Mouse (Mus musculus): ENCODE results near the gene Myh7b. TPM values are rescaled to one million over a fixed set of nuclear protein-coding genes. Genes with fewer than 3 reads are reported as not detected.
"Not testable (repeated sequence)": the region's sequence is repeated elsewhere in the genome, so short reads cannot be mapped to it uniquely, and the experiment has no call there.

The Myh7b gene
- total RNA-seq, 2 experiments from 2014 or later, result 2.7 to 3.7 TPM

DNA sequence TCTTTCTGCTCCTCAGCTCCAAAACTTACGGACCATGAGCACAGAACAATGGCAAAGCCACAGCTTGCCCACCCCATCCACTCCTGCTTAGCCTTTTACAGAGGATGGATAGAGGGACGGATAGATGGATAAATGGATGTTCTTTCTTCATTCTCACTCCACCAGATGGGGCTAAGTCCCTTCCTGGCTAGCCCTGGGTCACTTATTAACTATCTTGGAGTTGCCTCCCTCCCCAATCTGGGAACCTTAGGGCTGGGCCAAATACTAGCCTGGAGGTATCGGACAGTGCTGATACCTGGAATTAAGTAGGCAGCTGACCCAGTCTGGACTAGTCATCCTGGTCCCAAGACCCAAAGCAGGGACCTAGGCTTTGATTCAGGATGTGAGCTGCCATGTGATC is 7.3 kb upstream of the Myh7b start:
- DNase-seq (ENCODE audit: extremely low spot score in 1 of 2, low spot score in 1 of 2), result no peak

DNA sequence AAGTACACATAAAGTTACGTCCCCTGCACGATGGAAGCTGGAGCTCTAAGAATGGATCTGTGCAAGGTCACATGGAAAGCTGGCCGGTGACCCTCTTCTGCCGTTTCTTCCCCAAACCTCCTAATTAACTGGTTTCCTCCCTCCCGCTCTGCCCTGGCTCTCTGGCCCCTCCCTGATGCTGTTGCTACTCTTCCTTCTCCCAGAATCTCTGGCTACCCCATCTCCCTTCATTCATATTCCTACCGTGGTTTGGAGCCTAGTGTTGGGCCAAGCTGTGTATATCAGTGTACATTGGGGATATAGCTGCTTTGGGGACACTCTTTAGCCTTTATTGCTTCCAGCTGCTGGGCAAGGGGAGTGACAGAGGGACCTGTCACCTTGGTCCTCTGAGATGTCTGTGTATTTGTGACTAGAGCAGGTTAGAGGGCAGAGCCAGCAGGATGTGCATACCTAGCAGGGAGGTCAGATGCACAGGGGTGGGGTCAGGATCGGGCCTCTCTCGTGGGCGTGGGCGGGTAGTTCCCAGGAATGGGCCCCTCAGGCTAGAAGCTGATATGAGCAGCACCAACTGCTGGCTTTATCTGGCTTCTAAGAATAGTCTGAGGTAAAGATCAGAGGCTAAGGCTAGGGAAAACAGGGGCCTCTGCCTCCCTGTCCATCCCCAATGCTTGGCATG is 6.3 kb upstream of the Myh7b start:
- DNase-seq (ENCODE audit: extremely low spot score in 1 of 2, low spot score in 1 of 2), result no peak

DNA sequence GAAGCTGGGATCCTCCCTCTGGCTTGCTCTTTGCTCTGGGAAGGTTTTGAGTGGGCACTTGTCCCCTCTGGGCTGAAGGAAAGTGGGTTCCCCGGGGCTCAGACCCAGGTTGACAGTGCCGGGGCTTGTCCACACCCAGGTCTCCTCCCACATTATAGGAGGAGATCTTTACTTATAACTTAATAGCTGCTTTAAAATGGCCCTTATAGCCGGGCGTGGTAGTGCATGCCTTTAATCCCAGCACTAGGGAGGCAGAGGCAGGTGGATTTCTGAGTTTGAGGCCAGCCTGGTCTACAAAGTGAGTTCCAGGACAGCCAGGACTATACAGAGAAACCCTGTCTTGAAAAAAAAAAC is 5.8 kb upstream of the Myh7b start:
- DNase-seq (ENCODE audit: extremely low spot score in 1 of 2, low spot score in 1 of 2), result not testable (repeated sequence)

DNA sequence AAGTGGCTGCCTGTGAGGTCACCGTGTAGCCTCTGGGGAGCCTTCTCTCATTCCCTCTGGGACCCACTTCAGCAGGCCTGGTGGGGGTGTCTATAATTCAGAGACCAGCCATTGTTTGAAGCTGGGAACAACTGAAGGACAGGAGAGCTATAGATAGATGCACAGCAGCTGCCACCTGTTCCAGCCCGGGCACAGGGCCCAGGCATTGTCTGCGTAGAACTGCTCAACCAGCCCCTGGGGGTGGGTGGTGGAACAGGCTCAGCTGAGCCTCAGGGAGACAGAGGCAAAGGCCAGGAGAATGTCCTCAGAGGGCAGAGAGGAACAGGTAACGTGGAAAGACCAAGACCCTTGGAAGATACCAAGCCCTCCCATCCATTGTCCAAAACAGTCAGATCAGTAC is 4.7 kb upstream of the Myh7b start:
- DNase-seq (ENCODE audit: extremely low spot score in 1 of 2, low spot score in 1 of 2), result peak; percentile 40 to 54

DNA sequence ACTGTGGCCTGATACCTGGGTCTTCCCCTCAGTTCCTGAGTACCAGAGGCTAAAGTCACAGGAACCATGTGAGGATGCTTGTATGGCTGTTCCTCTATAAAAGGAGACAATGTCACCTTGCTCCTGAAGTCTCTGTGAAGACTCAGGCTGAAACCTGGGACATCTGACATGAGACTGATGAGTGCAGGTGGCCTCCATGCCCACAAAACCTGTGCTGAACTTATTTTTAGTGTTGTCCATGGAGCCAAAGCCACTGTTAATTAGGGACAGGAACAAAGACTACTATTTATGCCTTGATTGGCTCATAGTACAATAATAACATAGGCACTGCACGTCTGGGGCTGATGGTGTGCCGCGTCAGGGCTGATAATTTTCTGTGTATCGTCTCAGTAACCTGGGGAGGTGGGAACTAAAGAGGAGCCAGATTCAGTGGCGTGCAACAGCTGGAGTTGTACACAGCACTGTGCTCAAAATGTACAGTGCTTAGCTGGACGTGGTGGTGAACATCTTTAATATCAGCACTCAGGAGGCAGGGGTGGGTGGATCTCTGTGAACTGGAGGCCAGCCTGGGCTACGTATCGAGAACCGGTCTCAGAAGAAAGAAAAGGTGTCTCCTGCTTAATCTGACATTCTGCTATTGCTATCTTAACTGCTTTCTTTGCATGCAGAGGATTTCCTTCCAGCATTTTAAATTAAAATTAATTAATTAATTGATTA is 980 bp downstream of the Myh7b start:
- DNase-seq (ENCODE audit: extremely low spot score in 1 of 2, low spot score in 1 of 2), result no peak

DNA sequence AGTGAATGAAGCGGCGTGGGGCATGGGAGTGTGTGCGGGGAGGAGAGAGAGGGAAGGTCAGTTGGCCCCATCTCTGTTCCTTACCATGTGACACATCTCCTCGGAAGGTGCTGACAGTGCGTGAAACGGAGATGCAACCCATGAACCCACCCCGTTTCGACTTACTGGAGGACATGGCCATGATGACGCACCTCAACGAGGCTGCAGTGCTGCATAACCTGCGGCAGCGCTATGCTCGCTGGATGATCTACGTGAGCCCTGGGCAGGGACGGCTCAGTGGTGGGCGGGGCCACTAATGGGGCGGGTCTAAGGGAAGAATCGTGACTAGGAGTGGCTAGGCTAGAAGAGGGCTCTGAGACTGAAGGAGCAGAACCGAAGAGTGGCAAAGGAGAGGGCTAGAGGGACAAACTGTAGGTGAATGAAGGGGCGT is 2.3 kb downstream of the Myh7b start:
- no peak for DNase-seq (ENCODE audit: extremely low spot score in 1 of 2, low spot score in 1 of 2)

DNA sequence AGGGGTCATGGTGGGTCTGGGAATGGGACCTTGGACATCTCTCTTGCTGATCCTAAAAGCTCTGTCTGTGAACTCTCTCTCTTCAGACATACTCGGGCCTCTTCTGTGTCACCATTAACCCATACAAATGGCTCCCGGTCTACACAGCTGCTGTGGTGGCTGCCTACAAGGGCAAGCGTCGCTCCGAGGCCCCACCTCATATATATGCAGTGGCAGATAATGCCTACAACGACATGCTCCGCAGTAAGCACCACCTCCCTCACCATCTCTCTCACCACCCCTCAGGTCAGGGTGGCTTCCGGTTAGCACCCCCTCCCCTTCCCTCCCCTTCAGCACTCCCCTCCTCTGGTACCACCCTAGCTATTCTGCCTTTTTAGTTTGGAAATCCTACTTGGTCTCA is 2.9 kb downstream of the Myh7b start:
- no peak for DNase-seq (ENCODE audit: extremely low spot score in 1 of 2, low spot score in 1 of 2)

DNA sequence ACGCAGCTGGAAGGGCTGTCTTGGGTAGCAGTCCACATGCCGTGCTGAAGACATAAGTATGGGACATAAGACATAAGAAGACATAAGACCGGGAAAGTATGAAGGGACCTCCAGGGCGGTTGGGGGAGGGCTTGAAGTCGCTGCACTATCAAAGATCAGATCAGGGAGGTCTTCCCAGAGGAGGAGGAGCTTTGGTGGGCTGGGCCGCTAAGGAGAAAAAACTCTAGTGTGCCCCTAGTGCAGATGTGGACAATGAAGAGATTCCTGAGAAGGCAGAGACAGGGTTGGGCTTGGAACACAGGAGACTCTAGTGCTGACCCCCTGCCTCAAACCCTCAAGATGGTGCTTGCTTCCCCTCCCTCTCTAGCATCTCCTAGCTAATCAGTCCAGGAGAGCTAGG is 6.0 kb downstream of the Myh7b start:
- no peak for DNase-seq (ENCODE audit: extremely low spot score in 1 of 2, low spot score in 1 of 2)

DNA sequence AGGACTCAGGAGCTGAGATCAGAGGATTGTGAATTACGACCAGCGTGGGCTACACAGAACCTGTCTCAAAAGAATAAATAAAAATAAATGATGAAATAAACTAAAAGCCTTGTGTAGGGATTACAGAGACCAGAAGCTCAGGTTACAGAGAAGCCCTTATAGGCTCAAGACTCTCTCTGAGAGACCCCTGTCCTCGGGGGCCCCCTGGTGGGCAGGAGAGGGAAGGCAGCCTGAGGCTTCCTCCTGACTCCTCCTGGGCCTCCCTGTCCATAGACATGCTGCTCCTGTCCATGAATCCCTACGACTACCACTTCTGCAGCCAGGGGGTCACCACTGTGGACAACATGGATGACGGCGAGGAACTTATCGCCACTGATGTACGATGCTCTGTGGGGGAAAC is 8.8 kb downstream of the Myh7b start:
- DNase-seq (ENCODE audit: extremely low spot score in 1 of 2, low spot score in 1 of 2), result peak; percentile 87 to 97

DNA sequence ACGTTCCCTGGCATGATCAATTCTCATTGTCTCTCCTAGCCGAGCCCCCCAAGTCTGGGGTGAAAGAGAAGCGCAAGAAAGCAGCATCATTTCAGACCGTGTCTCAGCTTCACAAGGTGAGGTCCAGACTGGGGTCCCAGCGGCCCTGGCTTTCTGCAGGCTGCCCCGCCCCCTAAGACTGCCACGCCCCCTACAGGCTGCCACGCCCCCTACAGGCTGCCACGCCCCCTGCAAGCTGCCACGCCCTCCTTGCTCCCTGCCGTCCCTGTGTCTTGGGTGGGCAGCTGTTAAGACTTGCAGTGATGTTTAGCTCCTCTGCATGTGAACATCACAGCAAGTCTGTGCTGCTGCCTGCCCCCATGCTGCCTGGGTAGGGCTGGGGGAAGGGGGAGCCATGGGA is 11.6 kb downstream of the Myh7b start:
- DNase-seq (ENCODE audit: extremely low spot score in 1 of 2, low spot score in 1 of 2), result no peak

DNA sequence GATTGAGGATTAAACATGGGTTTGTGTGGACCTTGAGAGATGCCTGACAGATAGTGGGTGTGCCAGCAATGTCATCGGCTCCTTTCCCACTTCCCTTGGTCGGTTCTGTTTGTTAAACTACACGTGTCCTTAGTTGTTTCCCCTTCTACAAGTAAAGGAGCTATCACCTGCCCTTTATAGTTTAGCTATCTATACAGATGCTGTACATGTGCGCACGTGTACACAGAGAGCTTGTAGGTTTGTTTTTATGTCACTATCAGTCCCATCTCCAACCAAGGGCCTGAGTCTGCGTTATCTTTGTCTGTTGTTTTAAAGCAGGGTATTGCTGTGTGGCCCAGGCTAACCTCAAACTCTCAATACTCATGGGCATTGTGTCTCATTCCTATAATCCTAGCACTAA is 13.0 kb downstream of the Myh7b start:
- DNase-seq (ENCODE audit: extremely low spot score in 1 of 2, low spot score in 1 of 2), result no peak

DNA sequence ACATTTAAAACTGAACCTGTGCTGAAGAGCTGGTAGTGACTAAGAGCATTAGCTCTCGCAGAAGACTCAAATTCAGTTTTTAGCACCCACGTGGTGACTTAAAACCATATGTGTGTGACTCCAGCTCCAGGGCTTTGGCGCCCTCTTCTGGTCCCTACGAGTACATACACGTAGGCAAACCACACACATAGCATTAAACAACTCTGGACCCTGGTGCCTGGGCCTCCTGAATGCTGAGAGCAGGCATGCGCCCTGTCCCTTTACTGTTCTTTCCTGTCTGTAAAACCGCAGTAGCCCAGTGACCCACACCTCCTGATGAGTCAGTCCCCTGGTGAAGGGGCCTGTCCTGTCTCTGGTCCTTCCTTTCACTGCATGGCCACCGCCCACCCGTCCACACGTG is 13.7 kb downstream of the Myh7b start:
- DNase-seq (ENCODE audit: extremely low spot score in 1 of 2, low spot score in 1 of 2), result no peak

DNA sequence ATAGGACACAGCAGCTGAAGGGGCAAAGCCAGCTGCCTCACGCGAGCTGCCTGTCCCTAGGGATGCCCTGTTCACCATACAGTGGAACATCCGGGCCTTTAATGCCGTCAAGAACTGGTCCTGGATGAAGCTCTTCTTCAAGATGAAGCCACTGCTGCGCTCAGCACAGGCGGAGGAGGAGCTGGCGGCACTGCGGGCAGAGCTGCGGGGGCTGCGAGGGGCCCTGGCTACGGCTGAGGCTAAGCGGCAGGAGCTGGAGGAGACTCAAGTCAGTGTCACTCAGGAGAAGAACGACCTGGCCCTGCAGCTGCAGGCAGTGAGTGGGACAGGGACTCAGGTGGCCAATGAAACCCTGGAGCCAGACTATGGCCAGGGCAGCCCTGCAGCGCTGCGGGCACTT is 15.3 kb downstream of the Myh7b start:
- no peak for DNase-seq (ENCODE audit: extremely low spot score in 1 of 2, low spot score in 1 of 2)

DNA sequence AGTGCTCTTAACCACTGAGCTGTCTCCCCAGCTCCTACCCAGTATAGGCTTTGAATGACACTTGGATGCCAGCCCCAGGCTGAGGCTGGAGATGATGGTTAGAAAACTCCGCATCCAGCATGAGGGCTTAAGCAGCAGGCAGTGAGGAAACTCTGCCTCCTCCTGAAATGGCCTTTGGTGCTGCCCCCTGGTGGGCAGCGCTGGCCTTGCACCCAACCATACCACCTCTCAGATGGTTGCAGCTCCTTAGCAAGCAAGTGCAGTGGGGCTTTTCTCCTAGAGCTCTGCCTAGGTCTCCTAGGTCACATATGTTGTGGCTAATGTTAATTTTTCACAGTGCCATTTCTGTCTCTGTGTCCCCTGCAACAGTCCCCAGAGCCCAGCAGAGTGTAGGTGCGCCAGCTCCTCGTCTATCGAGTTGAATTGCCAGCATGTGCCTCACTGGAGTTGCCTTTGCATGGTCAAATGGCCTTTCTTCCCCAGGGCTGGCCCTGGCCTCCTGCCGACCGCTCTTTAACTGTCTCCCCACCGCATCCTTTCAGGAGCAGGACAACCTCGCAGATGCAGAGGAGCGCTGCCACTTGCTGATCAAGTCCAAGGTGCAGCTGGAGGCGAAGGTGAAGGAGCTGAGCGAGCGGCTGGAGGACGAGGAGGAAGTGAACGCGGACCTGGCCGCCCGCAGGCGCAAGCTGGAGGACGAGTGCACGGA is 16.2 kb downstream of the Myh7b start:
- DNase-seq (ENCODE audit: extremely low spot score in 1 of 2, low spot score in 1 of 2), result peak; percentile 62 to 77

DNA sequence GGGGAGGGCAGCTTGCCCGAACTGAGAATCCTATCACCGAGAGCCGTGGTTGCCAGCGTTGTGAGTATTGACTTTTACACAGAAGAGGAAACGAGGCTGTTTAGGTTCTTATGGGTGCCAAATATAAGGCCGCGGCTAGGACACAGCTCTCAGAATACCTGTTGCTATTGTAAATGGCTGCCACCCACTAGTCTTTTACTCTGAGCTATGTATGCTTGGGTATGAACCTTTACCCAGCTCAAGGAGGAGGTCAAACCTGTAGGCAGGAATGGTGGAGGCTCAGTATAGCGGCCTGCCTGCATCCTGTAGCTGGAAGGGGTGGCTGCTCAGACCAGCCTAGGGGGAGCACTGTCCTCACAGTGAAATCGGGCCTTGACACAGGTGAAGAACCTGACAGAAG is 17.1 kb downstream of the Myh7b start:
- no peak for DNase-seq (ENCODE audit: extremely low spot score in 1 of 2, low spot score in 1 of 2)

DNA sequence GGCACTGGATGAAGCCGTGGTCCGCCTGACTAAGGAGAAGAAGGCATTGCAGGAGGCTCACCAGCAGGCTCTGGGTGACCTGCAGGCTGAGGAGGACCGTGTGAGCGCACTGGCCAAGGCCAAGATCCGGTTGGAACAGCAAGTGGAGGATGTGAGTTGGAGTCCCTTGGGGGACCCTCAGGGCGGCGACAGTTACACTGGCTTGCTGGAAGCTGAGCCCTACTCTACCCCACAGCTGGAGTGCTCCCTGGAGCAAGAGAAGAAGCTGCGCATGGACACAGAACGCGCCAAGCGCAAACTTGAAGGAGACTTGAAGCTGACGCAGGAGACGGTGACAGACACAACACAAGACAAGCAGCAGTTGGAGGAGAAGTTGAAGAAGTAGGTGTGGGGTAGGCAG is 17.5 kb downstream of the Myh7b start:
- no peak for DNase-seq (ENCODE audit: extremely low spot score in 1 of 2, low spot score in 1 of 2)

DNA sequence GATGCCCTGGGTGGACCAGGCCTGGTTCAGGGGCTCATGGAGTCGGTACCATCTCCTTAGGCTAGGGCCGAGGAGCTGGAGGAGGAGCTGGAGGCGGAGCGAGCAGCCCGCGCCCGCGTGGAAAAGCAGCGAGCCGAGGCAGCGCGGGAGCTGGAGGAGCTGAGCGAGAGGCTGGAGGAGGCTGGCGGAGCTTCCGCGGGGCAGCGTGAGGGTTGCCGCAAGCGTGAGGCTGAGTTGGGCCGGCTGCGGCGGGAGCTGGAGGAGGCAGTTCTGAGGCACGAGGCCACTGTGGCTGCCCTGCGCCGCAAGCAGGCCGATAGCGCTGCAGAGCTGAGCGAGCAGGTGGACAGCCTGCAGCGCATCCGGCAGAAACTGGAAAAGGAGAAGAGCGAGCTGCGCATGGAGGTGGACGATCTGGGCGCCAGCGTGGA is 18.2 kb downstream of the Myh7b start:
- DNase-seq (ENCODE audit: extremely low spot score in 1 of 2, low spot score in 1 of 2), result peak; percentile 48 to 52

DNA sequence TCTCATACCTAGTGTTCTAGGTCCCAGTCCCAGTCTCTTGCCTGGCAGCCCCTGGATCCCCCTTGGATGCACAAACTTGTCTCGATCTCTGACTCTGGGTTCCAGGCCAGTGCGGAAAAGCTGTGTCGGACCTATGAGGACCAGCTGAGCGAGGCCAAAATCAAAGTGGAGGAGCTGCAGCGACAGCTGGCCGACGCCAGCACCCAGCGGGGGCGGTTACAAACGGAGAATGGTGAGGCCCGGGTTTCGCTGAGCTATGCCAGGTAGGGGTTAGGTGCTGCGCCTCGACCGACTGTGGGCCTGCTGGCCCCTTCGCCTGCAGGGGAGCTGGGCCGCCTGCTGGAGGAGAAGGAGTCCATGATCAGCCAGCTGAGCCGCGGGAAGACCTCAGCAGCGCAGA is 19.1 kb downstream of the Myh7b start:
- no peak for DNase-seq (ENCODE audit: extremely low spot score in 1 of 2, low spot score in 1 of 2)

DNA sequence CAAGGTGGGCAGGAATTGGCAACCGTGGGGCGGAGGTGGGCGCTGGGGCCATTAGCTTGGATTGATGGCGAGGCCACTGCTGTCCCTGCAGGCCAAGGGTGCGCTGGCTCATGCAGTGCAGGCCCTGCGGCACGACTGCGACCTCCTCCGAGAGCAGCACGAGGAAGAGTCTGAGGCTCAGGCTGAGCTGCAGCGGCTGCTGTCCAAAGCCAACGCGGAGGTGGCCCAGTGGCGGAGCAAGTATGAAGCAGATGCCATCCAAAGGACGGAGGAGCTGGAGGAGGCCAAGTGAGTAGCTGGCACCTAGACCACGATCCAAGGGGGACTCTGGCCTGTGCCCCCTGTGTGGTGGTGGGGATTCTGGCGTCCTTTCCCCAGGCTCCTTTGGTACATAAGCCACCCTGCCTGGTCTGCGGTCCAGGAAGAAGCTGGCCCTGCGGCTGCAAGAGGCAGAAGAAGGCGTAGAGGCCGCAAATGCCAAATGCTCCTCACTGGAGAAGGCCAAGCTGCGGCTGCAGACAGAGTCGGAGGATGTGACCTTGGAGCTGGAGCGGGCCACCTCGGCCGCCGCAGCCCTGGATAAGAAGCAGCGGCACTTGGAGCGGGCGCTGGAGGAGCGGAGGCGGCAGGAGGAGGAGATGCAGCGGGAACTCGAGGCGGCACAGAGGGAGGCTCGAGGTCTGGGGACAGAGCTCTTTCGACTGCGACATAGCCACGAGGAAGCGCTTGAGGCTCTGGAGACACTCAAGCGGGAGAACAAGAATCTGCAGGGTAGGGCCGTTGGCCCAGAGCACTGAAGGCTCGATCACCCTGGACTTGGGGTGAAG is 19.8 kb downstream of the Myh7b start:
- DNase-seq (ENCODE audit: extremely low spot score in 1 of 2, low spot score in 1 of 2), result no peak

DNA sequence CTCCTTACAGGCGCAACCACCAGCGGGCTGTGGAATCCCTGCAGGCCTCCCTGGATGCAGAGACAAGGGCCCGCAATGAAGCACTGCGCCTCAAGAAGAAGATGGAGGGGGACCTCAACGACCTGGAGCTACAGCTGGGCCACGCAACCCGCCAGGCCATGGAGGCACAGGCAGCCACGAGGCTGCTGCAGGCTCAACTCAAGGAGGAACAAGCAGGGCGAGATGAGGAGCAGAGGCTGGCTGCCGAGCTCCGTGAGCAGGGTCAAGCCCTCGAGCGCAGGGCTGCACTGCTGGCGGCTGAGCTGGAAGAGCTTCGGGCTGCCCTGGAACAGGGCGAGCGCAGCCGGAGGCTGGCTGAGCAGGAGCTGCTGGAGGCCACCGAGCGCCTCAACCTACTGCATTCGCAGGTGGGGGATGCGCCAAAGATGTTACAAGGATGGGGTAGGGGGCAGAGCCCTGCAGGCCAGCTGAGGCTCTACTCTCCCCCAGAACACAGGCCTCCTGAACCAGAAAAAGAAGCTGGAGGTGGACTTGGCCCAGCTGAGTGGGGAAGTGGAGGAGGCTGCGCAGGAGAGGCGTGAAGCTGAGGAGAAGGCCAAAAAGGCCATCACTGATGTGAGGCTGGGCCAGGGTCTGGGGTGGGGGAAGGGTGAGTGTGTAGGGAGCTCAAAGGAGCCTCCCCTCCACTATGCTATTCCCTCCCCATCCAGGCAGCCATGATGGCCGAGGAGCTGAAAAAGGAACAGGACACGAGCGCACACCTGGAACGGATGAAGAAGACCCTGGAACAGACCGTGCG is 21.3 kb downstream of the Myh7b start:
- DNase-seq (ENCODE audit: extremely low spot score in 1 of 2, low spot score in 1 of 2), result no peak
